Mouse (Mus musculus) 416B (cell line): ENCODE data around the gene Olfr510.
"Not testable (repeated sequence)": the region's sequence is repeated elsewhere in the genome, so short reads cannot be mapped to it uniquely, and the experiment has no call there.

ENCODE experiments used
- DNase-seq: peaks from one replicate; pipeline ENCODE4 v3.0.0; 2011; ENCODE audit warnings: low read depth

Olfr510 gene

DNA sequence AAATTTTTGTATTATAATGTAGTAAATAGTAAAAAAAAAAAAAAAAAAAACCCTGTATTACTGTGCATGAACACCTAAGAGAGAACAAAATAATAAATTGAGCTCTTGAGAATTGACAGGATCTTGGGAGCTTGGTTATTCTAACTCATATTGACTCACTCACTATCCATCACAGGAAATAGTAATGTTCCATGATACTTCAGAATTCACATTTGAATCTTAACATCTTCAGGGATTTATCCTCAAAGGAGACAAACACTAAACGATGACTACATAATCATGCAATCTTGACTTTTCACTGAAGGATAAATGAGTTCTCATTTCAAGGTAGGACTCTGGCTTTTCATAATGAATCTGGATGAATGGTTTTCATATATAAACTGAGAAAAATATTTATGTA, at the start of gene Olfr510:
TSS of gene Olfr510 (plus strand) at position 301 of the 400 bp plus-strand sequence.
- DNase-seq, result no peak

DNA sequence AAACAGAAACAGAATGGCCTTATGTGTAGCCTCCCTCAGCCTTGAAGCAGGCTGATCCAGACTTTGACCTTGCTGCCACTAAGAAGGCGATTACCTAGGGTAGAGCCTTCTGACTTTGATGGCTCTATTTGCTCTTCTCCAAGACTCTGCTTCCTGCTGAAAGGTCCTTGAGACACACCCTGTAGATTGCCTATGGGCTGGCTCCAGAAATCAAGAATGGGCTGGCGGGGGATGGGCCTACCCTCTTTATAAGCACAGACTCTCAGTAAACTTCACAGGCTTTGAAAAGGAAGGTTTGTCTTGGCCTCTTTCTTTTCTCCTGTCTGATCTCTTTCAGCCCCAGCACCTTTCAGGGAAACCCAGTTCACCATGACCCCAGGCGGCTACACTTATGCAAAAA, 49.4 kb upstream of the Olfr510 start:
- not testable (repeated sequence) for DNase-seq

DNA sequence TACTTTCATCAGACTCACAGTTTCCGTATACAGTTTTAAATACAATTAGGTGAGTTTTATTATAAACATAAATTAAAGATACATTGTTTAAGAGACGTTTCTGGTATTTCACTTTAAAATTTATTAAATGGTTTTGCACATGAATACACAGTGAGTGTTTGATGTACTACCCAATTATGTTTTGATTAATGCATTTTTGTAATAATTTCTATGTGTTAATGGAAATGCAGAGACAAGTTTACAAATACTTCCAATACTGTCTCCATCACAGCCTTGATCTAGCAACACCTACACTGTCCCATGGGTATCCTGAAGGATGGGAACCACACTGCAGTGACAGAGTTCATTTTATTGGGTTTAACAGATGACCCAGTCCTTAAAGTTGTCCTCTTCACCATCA, 44.7 kb upstream of the Olfr510 start, which contains the start of gene Olfr507:
TSS of gene Olfr507 (plus strand) at position 301 of the 400 bp plus-strand sequence.
- DNase-seq, result no peak

DNA sequence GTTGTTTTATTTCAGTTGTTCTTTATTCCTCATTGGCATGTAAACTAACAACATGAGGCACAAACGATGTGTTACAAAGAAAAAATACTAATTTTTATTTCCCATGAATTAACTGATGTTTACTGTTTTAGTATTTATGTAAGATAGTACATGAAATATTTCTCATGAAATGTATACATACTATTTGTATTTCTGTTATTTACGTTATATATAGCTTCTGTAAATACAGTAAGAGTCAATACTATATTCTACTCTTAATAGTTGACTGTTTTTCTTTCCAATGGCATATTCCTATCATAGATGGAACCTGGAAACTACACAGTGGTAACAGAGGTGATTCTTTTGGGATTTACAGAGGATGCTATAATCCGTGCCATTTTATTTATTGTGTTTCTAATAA, 36.5 kb upstream of the Olfr510 start, which contains the start of gene Olfr508:
TSS of gene Olfr508 (plus strand) at position 301 of the 400 bp plus-strand sequence.
- DNase-seq, result no peak

DNA sequence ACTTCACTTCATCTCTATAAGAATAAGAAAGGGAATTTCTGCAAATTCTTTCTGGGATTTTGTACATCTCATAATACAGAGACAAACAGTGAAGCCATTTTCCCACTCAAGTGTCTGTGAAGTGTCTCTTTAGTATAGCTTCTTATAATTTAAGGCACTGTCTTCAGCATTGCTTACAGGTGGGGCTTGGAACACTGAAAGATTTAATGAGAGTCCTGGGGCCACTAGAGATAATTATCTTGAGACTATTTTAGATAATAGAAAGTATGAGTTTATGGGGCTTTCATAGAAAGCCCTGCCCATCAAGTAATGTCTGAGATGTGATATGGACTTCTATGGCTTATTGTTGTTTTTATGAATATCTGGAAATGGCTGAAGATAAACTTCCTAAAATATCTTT, 14.4 kb upstream of the Olfr510 start, which contains the start of gene Olfr509:
TSS of gene Olfr509 (minus strand) at position 101 of the 400 bp plus-strand sequence.
- DNase-seq, result no peak

DNA sequence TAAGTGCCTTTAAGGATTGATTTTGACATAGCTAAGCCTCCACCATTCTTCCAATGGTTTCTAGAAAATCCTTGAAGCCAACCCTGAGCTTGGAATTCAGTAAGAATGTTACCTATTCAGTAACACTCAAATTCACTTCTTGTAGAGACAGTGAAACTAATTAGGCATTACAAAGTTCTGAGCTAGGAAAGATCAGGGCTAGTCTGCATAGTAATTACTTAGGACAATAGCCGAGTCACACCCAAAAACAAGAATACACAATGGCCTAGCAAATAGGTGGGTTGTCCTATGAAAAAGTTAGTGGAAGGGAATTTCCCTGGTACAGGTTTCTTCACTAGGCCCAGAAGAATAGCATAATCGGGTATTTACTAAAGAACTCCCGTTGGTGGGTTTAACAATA, 3.8 kb upstream of the Olfr510 start:
- DNase-seq, result no peak

DNA sequence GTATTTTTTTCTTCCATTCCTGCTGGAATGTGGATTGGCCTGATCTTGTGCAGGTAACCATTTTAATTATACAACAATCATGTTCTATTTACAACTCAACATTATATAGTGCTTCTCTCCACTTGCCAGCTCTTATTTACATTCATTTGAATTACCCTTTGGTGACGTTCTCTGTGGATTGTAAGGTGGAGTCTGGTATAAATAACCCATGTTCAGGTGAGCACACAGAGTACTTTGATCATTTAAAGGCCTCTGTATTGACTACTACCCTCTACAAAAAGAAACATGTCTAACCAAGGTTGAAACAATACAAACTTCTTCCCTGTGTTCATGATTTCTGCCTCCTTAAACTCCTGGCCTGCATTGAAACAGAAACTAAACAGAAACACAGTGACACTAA, 4.8 kb downstream of the Olfr510 start:
- DNase-seq, result no peak

DNA sequence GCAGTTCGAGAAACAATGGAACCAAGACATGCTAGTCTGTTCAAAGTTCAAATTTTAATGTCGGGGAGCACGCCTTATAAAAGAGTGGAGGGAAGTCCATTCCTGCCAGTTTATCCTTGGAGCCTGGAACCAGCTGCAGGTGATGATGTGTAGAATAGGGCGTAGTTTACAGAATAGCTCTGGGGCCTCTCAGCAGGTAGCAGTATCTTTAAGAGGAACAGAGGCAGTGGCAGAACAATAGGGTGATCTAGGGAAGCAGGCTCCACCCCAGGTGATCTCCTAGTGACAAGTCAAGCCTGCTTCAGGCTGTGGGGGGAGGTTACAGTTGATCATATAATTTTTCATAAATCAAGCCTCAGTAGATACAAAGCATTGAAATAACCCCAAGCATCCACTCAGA, 12.7 kb downstream of the Olfr510 start:
- no peak for DNase-seq

DNA sequence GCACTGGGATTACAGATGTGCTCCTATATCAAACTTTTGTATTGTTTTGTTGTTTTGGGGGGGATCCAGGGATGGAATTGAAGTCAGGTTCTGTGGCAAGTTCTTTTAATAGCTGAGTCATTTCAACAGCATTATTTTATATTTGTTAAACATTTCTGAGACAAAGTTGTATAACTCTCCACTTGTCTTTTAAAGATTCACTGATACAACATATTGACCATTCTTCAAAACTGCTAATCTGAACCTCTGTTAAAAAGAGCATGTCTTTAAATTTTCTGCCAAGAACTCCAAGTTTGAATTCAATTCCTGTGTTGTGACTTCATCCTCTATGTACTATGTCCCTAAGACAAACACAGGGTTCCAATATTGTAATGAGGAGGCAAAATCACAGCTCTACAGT, 46.8 kb downstream of the Olfr510 start, which contains the start of gene Olfr512:
TSS of gene Olfr512 (plus strand) at position 301 of the 400 bp plus-strand sequence.
- DNase-seq, result no peak
